8 mouse cellular contexts compared by ENCODE assay signal in the genomic region with DNA sequence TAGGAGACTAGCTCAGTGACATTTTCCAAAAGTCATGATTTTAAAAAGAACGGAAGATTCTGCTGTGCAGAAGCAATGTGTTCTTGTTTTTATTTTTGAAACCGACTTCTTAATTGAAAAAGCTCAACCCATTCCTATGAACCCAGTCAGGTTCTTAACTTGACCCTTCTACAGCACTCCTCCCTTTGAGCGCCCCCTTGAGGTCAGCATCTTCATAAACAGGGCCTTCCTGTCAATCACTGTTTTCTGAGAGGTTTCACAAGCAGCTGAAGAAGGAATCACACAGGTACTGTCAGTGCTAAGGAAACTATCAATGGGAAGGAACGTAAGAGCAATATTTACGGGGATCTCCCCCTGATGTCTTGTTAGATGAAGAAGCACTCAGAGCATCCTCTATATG.
DNase-seq lines count a peak whose midpoint lies in the region.

No protein-coding gene starts in this region.

- no peaks in the 10 kb centered on the region for H3K9me3 ChIP-seq in embryonic facial prominence, embryonic 10.5 days

- 73% methylated on average over 5 of the region's 5 CpGs for WGBS in embryonic facial prominence, embryonic 10.5 days

- peak; percentile 20 for DNase-seq in layer of hippocampus, adult 11-12 months (ENCODE audit: low spot score)
- DNase-seq in layer of hippocampus, adult 9-10 months (ENCODE audit: low spot score) = no peak
- DNase-seq in B cell, adult 2 months = peak; percentile 33 to 36
- peak; percentile 55 for DNase-seq in NIH3T3 (ENCODE audit: low read depth)
- peak; percentile 54 for DNase-seq in embryonic facial prominence, embryonic 10.5 days (ENCODE audit: low spot score)
- DNase-seq in lung, adult 18-20 months = peak; percentile 37 to 48
- DNase-seq in Muller cell, postnatal 12 days (ENCODE audit: inconsistent ontology term) = no peak
- DNase-seq in natural killer cell, adult 2 months (ENCODE audit: low spot score in 2 of 2) = no peak

- peaks cover 43% of the 10 kb centered on the region for H3K4me1 ChIP-seq in embryonic facial prominence, embryonic 10.5 days

- no peaks in the 10 kb centered on the region for H3K27me3 ChIP-seq in embryonic facial prominence, embryonic 10.5 days (replicated peaks; ENCODE audit: low read depth, poor library complexity, severe bottlenecking)

- no peaks in the 10 kb centered on the region for H3K36me3 ChIP-seq in embryonic facial prominence, embryonic 10.5 days (replicated peaks)

- H3K4me3 ChIP-seq in embryonic facial prominence, embryonic 10.5 days = no peak overlapping the region

- no peak overlapping the region for H3K27ac ChIP-seq in embryonic facial prominence, embryonic 10.5 days (replicated peaks)

Comparison
In these comparisons a context has a peak if more than half of its experiments do, and no peak if none do; other contexts are left out.
1. DNase-seq: peak in layer of hippocampus, adult 11-12 months (single experiment), B cell, adult 2 months (2 of 2), NIH3T3 (single experiment), embryonic facial prominence, embryonic 10.5 days (single experiment) and lung, adult 18-20 months (2 of 2); none in layer of hippocampus, adult 9-10 months (single experiment), Muller cell, postnatal 12 days (single experiment) and natural killer cell, adult 2 months (0 of 2).